Mouse (Mus musculus): ENCODE measurements around the gene Cux2.

DNA sequence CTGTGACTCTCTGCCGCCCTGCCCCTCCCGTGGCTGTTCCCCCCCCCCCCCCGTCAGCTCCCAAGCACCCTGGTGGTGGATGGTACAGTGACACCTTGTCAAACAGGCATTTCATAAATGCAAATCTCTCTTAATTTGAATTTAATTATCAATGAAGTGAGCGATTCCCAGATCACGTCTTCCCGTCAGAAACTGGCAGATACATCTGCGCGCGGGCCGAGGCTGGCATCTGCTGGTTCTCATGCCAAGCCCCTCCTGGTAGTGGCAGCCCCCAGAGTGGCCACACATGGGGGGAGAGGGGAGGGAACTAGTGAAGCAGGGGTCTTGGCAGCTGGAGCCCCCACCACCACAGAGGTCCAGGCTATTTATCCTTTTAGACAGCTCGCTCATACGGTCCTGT, 73.6 kb downstream of the Cux2 start:
- TF ChIP-seq POLR2A (IDR thresholded peaks at IDR 0.05; ENCODE audit: borderline replicate concordance, insufficient read depth, low read length), result no peak
- TF ChIP-seq CTCF (IDR thresholded peaks at IDR 0.05; ENCODE audit: borderline replicate concordance, insufficient read depth, low read depth, low read length), result no peak

Data from cerebellum, adult 2 months (tissue).